In the genomic region with DNA sequence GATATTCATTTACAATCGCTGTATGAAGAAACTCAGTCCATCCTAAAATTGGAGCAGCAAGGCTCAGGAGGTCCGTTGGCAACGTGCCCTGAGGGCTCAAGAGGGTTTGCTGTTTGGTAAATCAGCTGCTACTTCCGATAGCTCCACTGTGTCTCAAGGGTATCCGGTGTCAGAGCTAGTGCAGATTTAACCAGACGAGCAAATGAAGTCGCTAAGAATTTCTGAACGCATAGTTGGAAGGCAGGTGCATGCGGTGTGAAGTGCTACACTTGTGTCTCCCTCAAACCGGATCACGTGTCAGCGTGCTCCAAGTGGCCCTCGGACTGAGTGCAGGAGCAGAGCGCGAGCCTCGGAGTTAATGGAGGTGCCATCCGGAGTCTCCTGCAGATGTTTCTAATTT, we compare ENCODE assay signal across 13 mouse cellular contexts. TPM values are rescaled to one million over a fixed set of nuclear protein-coding genes. Genes with fewer than 3 reads are reported as not detected.
DNase-seq lines count a peak whose midpoint lies in the region; ATAC-seq and TF ChIP-seq lines count a peak whose summit lies in the region.
"Had no signal": no experiment of that assay in that cellular context is flagged by ENCODE, and none has a peak within 500 bp of the region (broad histone marks: within the 10 kb centered on the region; RNA-seq: fewer than 3 reads in every experiment).

No protein-coding gene starts in this region.

- no peaks in the 10 kb centered on the region for H3K9me3 ChIP-seq in heart, embryonic 13.5 days
- H3K9me3 ChIP-seq in limb, embryonic 14.5 days (ENCODE audit: control insufficient read depth, low read length): no peaks in the 10 kb centered on the region

- WGBS in heart, embryonic 13.5 days: 34% methylated on average over 17 of the region's 17 CpGs
- WGBS in limb, embryonic 14.5 days: 32% methylated on average over 17 of the region's 17 CpGs

- peaks cover 4% of the 10 kb centered on the region; the same call in 1 of the 2 replicates for H3K27me3 ChIP-seq in heart, embryonic 13.5 days (replicated peaks)
- H3K27me3 ChIP-seq in limb, embryonic 14.5 days (ENCODE audit: control insufficient read depth, insufficient read depth, low read length): no peaks in the 10 kb centered on the region

- no peak overlapping the region for H3K9ac ChIP-seq in heart, embryonic 13.5 days
- no peak overlapping the region for H3K9ac ChIP-seq in limb, embryonic 14.5 days (ENCODE audit: low read depth, low read length, severe bottlenecking)
- H3K9ac ChIP-seq: forebrain, postnatal 0 days had no signal

- H3K36me3 ChIP-seq in heart, embryonic 13.5 days: no peaks in the 10 kb centered on the region
- 0 out of 2 replicates have a peak, but pooled peaks cover 4% of the 10 kb centered on the region for H3K36me3 ChIP-seq in limb, embryonic 14.5 days (ENCODE audit: control insufficient read depth, insufficient read depth, low read length)

- H3K27ac ChIP-seq in heart, embryonic 13.5 days (replicated peaks): 0 out of 2 replicates have a peak overlapping the region, but pooled peaks have one; percentile 0
- H3K27ac ChIP-seq in limb, embryonic 14.5 days (replicated peaks; ENCODE audit: low read depth, low read length): no peak overlapping the region

- peak overlapping the region; percentile 53 for H3K4me2 ChIP-seq in heart, embryonic 13.5 days
- no peak overlapping the region for H3K4me2 ChIP-seq in limb, embryonic 14.5 days (replicated peaks; ENCODE audit: low read depth, low read length, severe bottlenecking)
- H3K4me2 ChIP-seq: liver, embryonic 11.5 days had no signal

- intact Hi-C loops in heart, postnatal 36 days (cut with DNase I): loop anchor here (5.0 kb wide), 1 partner anchor 392 kb away; no protein-coding TSS in a partner anchor

- TF ChIP-seq POLR2A in limb, embryonic 14.5 days (IDR thresholded peaks at IDR 0.05; ENCODE audit: borderline replicate concordance, extremely low read depth, insufficient read depth, insufficient read length): no peak

- 0 out of 2 replicates have a peak overlapping the region, but pooled peaks have one; percentile 2 for H3K4me3 ChIP-seq in heart, embryonic 13.5 days
- H3K4me3 ChIP-seq in limb, embryonic 14.5 days (replicated peaks; ENCODE audit: low read length): no peak overlapping the region

- ATAC-seq in heart, embryonic 13.5 days (ENCODE audit: extremely low read depth, insufficient number of reproducible peaks, low FRiP score, low TSS enrichment): no peak
- peak; percentile 75 for ATAC-seq in limb, embryonic 14.5 days (ENCODE audit: low FRiP score, low read depth)
- no peak for ATAC-seq in erythroblast, adult 5-6 weeks (replicated peaks; ENCODE audit: low FRiP score, poor library complexity, severe bottlenecking)
- ATAC-seq: forebrain, postnatal 0 days had no signal

- 0 out of 2 replicates have a peak, but pooled peaks cover 8% of the 10 kb centered on the region for H3K4me1 ChIP-seq in heart, embryonic 13.5 days
- peaks cover 6% of the 10 kb centered on the region; the same call in 1 of the 2 replicates for H3K4me1 ChIP-seq in limb, embryonic 14.5 days (ENCODE audit: control insufficient read depth, insufficient read depth, low read length)

- no peak for DNase-seq in heart, postnatal 36 days
- peak; percentile 42 for DNase-seq in retina, postnatal 1 day
- no peak for DNase-seq in retina, embryonic 14.5 days (ENCODE audit: low spot score)
- DNase-seq in limb, embryonic 14.5 days (ENCODE audit: low spot score): peak; percentile 64
- no peak for DNase-seq in thymus, postnatal 36 days
- no peak for DNase-seq in T-cell, adult 2 months (ENCODE audit: low spot score)
- DNase-seq: cerebellum, adult 8-10 months; forebrain, postnatal 0 days had no signal

RNA-seq across cellular contexts. Expression of a gene that starts 37.7 kb away (rescaled TPM):
- not detected in 2 replicates for polyA plus RNA-seq in heart, embryonic 13.5 days (2015; fragmentation: Nextera tagmentation; extraction: Ambion mirVana)
- not detected for total RNA-seq in heart, postnatal 36 days (2021)
- polyA plus RNA-seq in limb, embryonic 14.5 days (2012; rRNA removed): 0.13 and 0.20 TPM in 2 replicates
- 0.30 and 0.55 TPM in 2 replicates for polyA plus RNA-seq in limb, embryonic 14.5 days (2014; fragmentation: Nextera tagmentation; extraction: Ambion mirVana)
- total RNA-seq in erythroblast, adult 5-6 weeks (2015; ENCODE audit: low replicate concordance): not detected in 2 replicates
- 0.14 TPM in 1 of 2 replicates, not detected in the other for total RNA-seq in erythroblast, adult 5-6 weeks (2017; ENCODE audit: low replicate concordance)
- total RNA-seq: forebrain, postnatal 0 days had no signal
- polyA plus RNA-seq: liver, embryonic 11.5 days; neural tube, embryonic 11.5 days; thymus, postnatal 0 days had no signal

Comparison
In these comparisons a context has a peak if more than half of its experiments do, and no peak if none do; other contexts are left out.
1. DNase-seq: peak in retina, postnatal 1 day (single experiment) and limb, embryonic 14.5 days (single experiment); none in heart, postnatal 36 days (0 of 2), retina, embryonic 14.5 days (single experiment), thymus, postnatal 36 days (0 of 2) and T-cell, adult 2 months (single experiment).